Mouse (Mus musculus) CH12.LX (cell line): ENCODE measurements around the gene Sepsecs.

Source experiments
- CTCF ChIP-seq, 2 experiments: IDR thresholded peaks in 1 of 2; conservative IDR thresholded peaks in 1 of 2; 2 replicates each; pipeline ENCODE4 v1.5.1; 2011 to 2012; ENCODE audit warnings: low read depth in 2 of 2, low read length in 2 of 2, improper control_type of control experiment in 1 of 2, inconsistent platforms in 1 of 2, mild to moderate bottlenecking in 1 of 2, moderate library complexity in 1 of 2
- EP300 ChIP-seq: IDR thresholded peaks from 2 replicates; pipeline ENCODE4 v1.6.1; 2011; ENCODE audit warnings: low read length, improper control_type of control experiment
- KAT2A ChIP-seq: IDR thresholded peaks from 2 replicates; pipeline ENCODE4 v1.6.1; 2012; ENCODE audit warnings: low read length, improper control_type of control experiment, inconsistent platforms; ENCODE audit not compliant: insufficient replicate concordance
- MAFK ChIP-seq: IDR thresholded peaks from 2 replicates; pipeline ENCODE4 v1.6.1; 2011; ENCODE audit warnings: low read length, improper control_type of control experiment; ENCODE audit not compliant: insufficient replicate concordance
- NRF1 ChIP-seq: IDR thresholded peaks from 2 replicates; pipeline ENCODE4 v1.6.1; 2014; ENCODE audit warnings: low read depth, mild to moderate bottlenecking, inconsistent platforms, low read length, improper control_type of control experiment, moderate library complexity
- POLR2A ChIP-seq: IDR thresholded peaks from 2 replicates; pipeline ENCODE4 v1.6.1; 2011; ENCODE audit warnings: low read depth, mild to moderate bottlenecking, improper control_type of control experiment, low read length
- POLR2AphosphoS2 ChIP-seq: IDR thresholded peaks from 2 replicates; pipeline ENCODE4 v1.6.1; 2011; ENCODE audit warnings: low read depth, low read length, improper control_type of control experiment
- RAD21 ChIP-seq: IDR thresholded peaks from 2 replicates; pipeline ENCODE4 v1.6.1; 2011; ENCODE audit warnings: low read depth, mild to moderate bottlenecking, low read length, improper control_type of control experiment, moderate library complexity
- USF1 ChIP-seq: IDR thresholded peaks from 2 replicates; pipeline ENCODE4 v1.6.1; 2014; ENCODE audit warnings: low read depth, mild to moderate bottlenecking, inconsistent platforms, low read length, improper control_type of control experiment
- ZKSCAN1 ChIP-seq: IDR thresholded peaks from 2 replicates; pipeline ENCODE4 v1.6.1; 2012; ENCODE audit warnings: low read depth, inconsistent platforms, low read length, improper control_type of control experiment, borderline replicate concordance
- ZMIZ1 ChIP-seq: IDR thresholded peaks from 2 replicates; pipeline ENCODE4 v1.6.1; 2012; ENCODE audit warnings: low read depth, mild to moderate bottlenecking, inconsistent platforms, low read length, improper control_type of control experiment

GRCm38 (mm10) chr5:52674384-52675069 is 5.0 kb upstream of the Sepsecs start:
- TF ChIP-seq USF1 = no peak
- no peak for TF ChIP-seq POLR2AphosphoS2
- no peak for TF ChIP-seq POLR2A
- TF ChIP-seq ZKSCAN1 = no peak
- no peak for TF ChIP-seq CTCF (conservative IDR thresholded peaks at IDR 0.05 in 1 of 2, IDR thresholded peaks at IDR 0.05 in 1 of 2; ENCODE audit: low read depth in 2 of 2, low read length in 2 of 2)
- no peak for TF ChIP-seq RAD21
- no peak for TF ChIP-seq KAT2A
- no peak for TF ChIP-seq MAFK
- TF ChIP-seq EP300 = no peak
- TF ChIP-seq ZMIZ1 = no peak
- no peak for TF ChIP-seq NRF1
